Mouse (Mus musculus): ENCODE data around the gene Gm35549. TPM values are rescaled to one million over a fixed set of nuclear protein-coding genes. Genes with fewer than 3 reads are reported as not detected.

Gene Gm35549
- polyA plus RNA-seq, 1 experiment from 2014 or later, result 0.63 TPM

GRCm38 (mm10) chr9:122837216-122837615, 6.6 kb downstream of the Gm35549 start:
- Histone ChIP-seq H3K9me3 (ENCODE audit: control insufficient read depth, low read length) (no peaks in the 10 kb centered on the region), H3K4me2 (ENCODE audit: low read length) (no peak overlapping the region), H3K27ac (ENCODE audit: low read depth, low read length) (peak overlapping the region; percentile 4; the same call in 1 of the 2 replicates), H3K9ac (ENCODE audit: low read depth, low read length) (no peak overlapping the region), H3K4me3 (ENCODE audit: low read length) (no peak overlapping the region), H3K4me1 (ENCODE audit: control insufficient read depth, insufficient read depth, low read depth, low read length) (peaks cover 8% of the 10 kb centered on the region; the same call in 1 of the 2 replicates), H3K36me3 (ENCODE audit: control insufficient read depth, insufficient read depth, low read length) (0 out of 2 replicates have a peak, but pooled peaks cover 2% of the 10 kb centered on the region), H3K27me3 (replicated peaks; ENCODE audit: control insufficient read depth, insufficient read depth, low read length) (no peaks in the 10 kb centered on the region)
- no peak; the same call in 1 of the 2 replicates for ATAC-seq
- 85% methylated on average over 4 of the region's 4 CpGs for WGBS

GRCm38 (mm10) chr9:122836790-122837189, 7.0 kb downstream of the Gm35549 start:
- H3K36me3 ChIP-seq (ENCODE audit: control insufficient read depth, insufficient read depth, low read length), result 0 out of 2 replicates have a peak, but pooled peaks cover 2% of the 10 kb centered on the region
- H3K27me3 ChIP-seq (replicated peaks; ENCODE audit: control insufficient read depth, insufficient read depth, low read length), result no peaks in the 10 kb centered on the region
- no peak overlapping the region for H3K4me3 ChIP-seq (ENCODE audit: low read length)
- H3K27ac ChIP-seq (ENCODE audit: low read depth, low read length), result peak overlapping the region; percentile 26; the same call in 1 of the 2 replicates
- 30% methylated on average over 6 of the region's 6 CpGs for WGBS
- no peak overlapping the region for H3K4me2 ChIP-seq (ENCODE audit: low read length)
- H3K9me3 ChIP-seq (ENCODE audit: control insufficient read depth, low read length), result no peaks in the 10 kb centered on the region
- peaks cover 8% of the 10 kb centered on the region; the same call in 1 of the 2 replicates for H3K4me1 ChIP-seq (ENCODE audit: control insufficient read depth, insufficient read depth, low read depth, low read length)
- peak; percentile 90 for ATAC-seq
- H3K9ac ChIP-seq (ENCODE audit: low read depth, low read length), result no peak overlapping the region

GRCm38 (mm10) chr9:122836126-122836525, 7.7 kb downstream of the Gm35549 start:
- no peak overlapping the region for H3K4me3 ChIP-seq (ENCODE audit: low read length)
- H3K27me3 ChIP-seq (replicated peaks; ENCODE audit: control insufficient read depth, insufficient read depth, low read length), result no peaks in the 10 kb centered on the region
- no peak for ATAC-seq
- 0 out of 2 replicates have a peak, but pooled peaks cover 2% of the 10 kb centered on the region for H3K36me3 ChIP-seq (ENCODE audit: control insufficient read depth, insufficient read depth, low read length)
- H3K9me3 ChIP-seq (ENCODE audit: control insufficient read depth, low read length), result no peaks in the 10 kb centered on the region
- no peak overlapping the region for H3K4me2 ChIP-seq (ENCODE audit: low read length)
- peak overlapping the region; percentile 26; the same call in 1 of the 2 replicates for H3K27ac ChIP-seq (ENCODE audit: low read depth, low read length)
- H3K9ac ChIP-seq (ENCODE audit: low read depth, low read length), result no peak overlapping the region
- 72% methylated on average over 9 of the region's 9 CpGs for WGBS
- H3K4me1 ChIP-seq (ENCODE audit: control insufficient read depth, insufficient read depth, low read depth, low read length), result peaks cover 8% of the 10 kb centered on the region; the same call in 1 of the 2 replicates

- H3K9ac ChIP-seq (ENCODE audit: low read depth, low read length), result no peak overlapping the region
- H3K36me3 ChIP-seq (ENCODE audit: control insufficient read depth, insufficient read depth, low read length), result peaks cover 23% of the 10 kb centered on the region
- H3K27me3 ChIP-seq (replicated peaks; ENCODE audit: control insufficient read depth, insufficient read depth, low read length), result no peaks in the 10 kb centered on the region
- no peaks in the 10 kb centered on the region for H3K9me3 ChIP-seq (ENCODE audit: control insufficient read depth, low read length)
- no peak for ATAC-seq
- H3K4me1 ChIP-seq (ENCODE audit: control insufficient read depth, insufficient read depth, low read depth, low read length), result no peaks in the 10 kb centered on the region
- H3K4me2 ChIP-seq (ENCODE audit: low read length), result no peak overlapping the region
- no peak overlapping the region for H3K27ac ChIP-seq (ENCODE audit: low read depth, low read length)
- 89% methylated on average over 4 of the region's 4 CpGs for WGBS
- no peak overlapping the region for H3K4me3 ChIP-seq (ENCODE audit: low read length)
These were observed 13.9 kb downstream of the Gm35549 start for GRCm38 (mm10) chr9:122829826-122830380.

GRCm38 (mm10) chr9:122826743-122827142, 17.1 kb downstream of the Gm35549 start:
- no peak overlapping the region for H3K9ac ChIP-seq (ENCODE audit: low read depth, low read length)
- WGBS, result 96% methylated on average over 4 of the region's 4 CpGs
- no peaks in the 10 kb centered on the region for H3K27me3 ChIP-seq (replicated peaks; ENCODE audit: control insufficient read depth, insufficient read depth, low read length)
- no peak for ATAC-seq
- no peak overlapping the region for H3K27ac ChIP-seq (ENCODE audit: low read depth, low read length)
- no peak overlapping the region for H3K4me3 ChIP-seq (ENCODE audit: low read length)
- no peak overlapping the region for H3K4me2 ChIP-seq (ENCODE audit: low read length)
- H3K9me3 ChIP-seq (ENCODE audit: control insufficient read depth, low read length), result no peaks in the 10 kb centered on the region
- peaks cover 28% of the 10 kb centered on the region for H3K36me3 ChIP-seq (ENCODE audit: control insufficient read depth, insufficient read depth, low read length)
- H3K4me1 ChIP-seq (ENCODE audit: control insufficient read depth, insufficient read depth, low read depth, low read length), result no peaks in the 10 kb centered on the region

- 91% methylated on average over 5 of the region's 5 CpGs for WGBS
- Histone ChIP-seq H3K9me3 (ENCODE audit: control insufficient read depth, low read length) (no peaks in the 10 kb centered on the region), H3K9ac (ENCODE audit: low read depth, low read length) (no peak overlapping the region), H3K27me3 (replicated peaks; ENCODE audit: control insufficient read depth, insufficient read depth, low read length) (no peaks in the 10 kb centered on the region), H3K4me3 (ENCODE audit: low read length) (no peak overlapping the region), H3K36me3 (ENCODE audit: control insufficient read depth, insufficient read depth, low read length) (peaks cover 34% of the 10 kb centered on the region), H3K4me1 (ENCODE audit: control insufficient read depth, insufficient read depth, low read depth, low read length) (no peaks in the 10 kb centered on the region), H3K27ac (ENCODE audit: low read depth, low read length) (no peak overlapping the region), H3K4me2 (ENCODE audit: low read length) (no peak overlapping the region)
- ATAC-seq, result no peak
These were observed 20.3 kb downstream of the Gm35549 start for GRCm38 (mm10) chr9:122823374-122824017.

GRCm38 (mm10) chr9:122815239-122815851, 28.5 kb downstream of the Gm35549 start:
- Histone ChIP-seq H3K4me2 (ENCODE audit: low read length) (no peak overlapping the region), H3K4me3 (ENCODE audit: low read length) (no peak overlapping the region), H3K4me1 (ENCODE audit: control insufficient read depth, insufficient read depth, low read depth, low read length) (no peaks in the 10 kb centered on the region), H3K36me3 (ENCODE audit: control insufficient read depth, insufficient read depth, low read length) (peaks cover 18% of the 10 kb centered on the region), H3K9me3 (ENCODE audit: control insufficient read depth, low read length) (no peaks in the 10 kb centered on the region), H3K9ac (ENCODE audit: low read depth, low read length) (no peak overlapping the region), H3K27ac (ENCODE audit: low read depth, low read length) (no peak overlapping the region), H3K27me3 (replicated peaks; ENCODE audit: control insufficient read depth, insufficient read depth, low read length) (no peaks in the 10 kb centered on the region)
- WGBS, result 91% methylated on average over 4 of the region's 4 CpGs
- no peak for ATAC-seq

GRCm38 (mm10) chr9:122814775-122815174, 29.1 kb downstream of the Gm35549 start:
- H3K9me3 ChIP-seq (ENCODE audit: control insufficient read depth, low read length), result no peaks in the 10 kb centered on the region
- no peaks in the 10 kb centered on the region for H3K27me3 ChIP-seq (replicated peaks; ENCODE audit: control insufficient read depth, insufficient read depth, low read length)
- no peak overlapping the region for H3K4me2 ChIP-seq (ENCODE audit: low read length)
- H3K4me3 ChIP-seq (ENCODE audit: low read length), result no peak overlapping the region
- H3K27ac ChIP-seq (ENCODE audit: low read depth, low read length), result no peak overlapping the region
- H3K36me3 ChIP-seq (ENCODE audit: control insufficient read depth, insufficient read depth, low read length), result peaks cover 14% of the 10 kb centered on the region
- ATAC-seq, result no peak
- no peak overlapping the region for H3K9ac ChIP-seq (ENCODE audit: low read depth, low read length)
- no peaks in the 10 kb centered on the region for H3K4me1 ChIP-seq (ENCODE audit: control insufficient read depth, insufficient read depth, low read depth, low read length)
- 100% methylated on average over 2 of the region's 2 CpGs for WGBS

- H3K4me3 ChIP-seq (ENCODE audit: low read length), result no peak overlapping the region
- H3K27ac ChIP-seq (ENCODE audit: low read depth, low read length), result no peak overlapping the region
- H3K36me3 ChIP-seq (ENCODE audit: control insufficient read depth, insufficient read depth, low read length), result peaks cover 19% of the 10 kb centered on the region
- ATAC-seq, result no peak
- no peaks in the 10 kb centered on the region for H3K4me1 ChIP-seq (ENCODE audit: control insufficient read depth, insufficient read depth, low read depth, low read length)
- H3K27me3 ChIP-seq (replicated peaks; ENCODE audit: control insufficient read depth, insufficient read depth, low read length), result no peaks in the 10 kb centered on the region
- no peaks in the 10 kb centered on the region for H3K9me3 ChIP-seq (ENCODE audit: control insufficient read depth, low read length)
- no peak overlapping the region for H3K9ac ChIP-seq (ENCODE audit: low read depth, low read length)
- 84% methylated on average over 5 of the region's 5 CpGs for WGBS
- H3K4me2 ChIP-seq (ENCODE audit: low read length), result no peak overlapping the region
These were observed 31.4 kb downstream of the Gm35549 start for GRCm38 (mm10) chr9:122812386-122812785.
